Comparison of ENCODE assay signal across 13 mouse cellular contexts in genomic region chr4:131638105-131638504, GRCm38 (mm10).
"Had no signal": no experiment of that assay in that cellular context is flagged by ENCODE, and none has a peak within 500 bp of the region (broad histone marks: within the 10 kb centered on the region; RNA-seq: fewer than 3 reads in every experiment).

No protein-coding gene starts in this region.

- H3K36me3 ChIP-seq: limb, embryonic 13.5 days; midbrain, embryonic 13.5 days had no signal

- ATAC-seq: hindbrain, embryonic 16.5 days; inflammation-experienced regulatory T-cells, adult 6 months; lung, postnatal 0 days; midbrain, embryonic 13.5 days had no signal

- DNase-seq: left cerebral cortex, postnatal 4 days; lung, adult 2 months; lung, postnatal 36 days; right cerebral cortex, postnatal 25 days; thymus, adult 2 months; thymus, postnatal 25 days had no signal

- H3K9ac ChIP-seq: limb, embryonic 13.5 days; liver, embryonic 14.5 days; midbrain, embryonic 13.5 days had no signal

- H3K27ac ChIP-seq: layer of hippocampus, adult 2 months; limb, embryonic 13.5 days; liver, embryonic 14.5 days; midbrain, embryonic 13.5 days had no signal

- H3K4me2 ChIP-seq: limb, embryonic 13.5 days; midbrain, embryonic 13.5 days had no signal

- H3K9me3 ChIP-seq: limb, embryonic 13.5 days; midbrain, embryonic 13.5 days had no signal

- H3K4me1 ChIP-seq: limb, embryonic 13.5 days had no signal

- H3K4me3 ChIP-seq: layer of hippocampus, adult 2 months; limb, embryonic 13.5 days; midbrain, embryonic 13.5 days had no signal

- H3K27me3 ChIP-seq: midbrain, embryonic 13.5 days had no signal
